Comparison of ENCODE assay signal across 17 mouse cellular contexts in genomic region chr16:24421687-24422418, GRCm38 (mm10). TPM values are rescaled to one million over a fixed set of nuclear protein-coding genes. Genes with fewer than 3 reads are reported as not detected.
DNase-seq lines count a peak whose midpoint lies in the region; ATAC-seq lines count a peak whose summit lies in the region.
"Had no signal": no experiment of that assay in that cellular context is flagged by ENCODE, and none has a peak within 500 bp of the region (broad histone marks: within the 10 kb centered on the region; RNA-seq: fewer than 3 reads in every experiment).

No protein-coding gene starts in this region.

- H3K4me3 ChIP-seq in heart, embryonic 10.5 days = no peak overlapping the region
- H3K4me3 ChIP-seq in midbrain, embryonic 10.5 days = no peak overlapping the region
- no peak overlapping the region for H3K4me3 ChIP-seq in midbrain, embryonic 14.5 days (replicated peaks; ENCODE audit: low read depth, low read length)
- H3K4me3 ChIP-seq in forebrain, embryonic 16.5 days (replicated peaks; ENCODE audit: low read length) = no peak overlapping the region
- no peak overlapping the region for H3K4me3 ChIP-seq in midbrain, embryonic 16.5 days (ENCODE audit: low read depth, low read length)
- H3K4me3 ChIP-seq: heart, embryonic 15.5 days; hindbrain, embryonic 15.5 days; limb, embryonic 12.5 days; liver, embryonic 13.5 days had no signal

- intact Hi-C loops in heart, postnatal 36 days (cut with DNase I) = no loop called here

- no peak for DNase-seq in heart, embryonic 10.5 days (ENCODE audit: low spot score)
- DNase-seq in heart, postnatal 36 days = no peak
- DNase-seq in midbrain, embryonic 10.5 days (ENCODE audit: low spot score) = no peak
- no peak for DNase-seq in midbrain, embryonic 14.5 days
- no peak for DNase-seq in right cerebral cortex, postnatal 4 days
- DNase-seq: adrenal gland, adult 8-10 months; embryo, embryonic 11 days; liver, embryonic 13.5 days; lung, embryonic 14.5 days; lung, postnatal 36 days; thymus, postnatal 25 days had no signal

- no peak overlapping the region for H3K4me2 ChIP-seq in midbrain, embryonic 14.5 days (ENCODE audit: low read length)
- no peak overlapping the region for H3K4me2 ChIP-seq in forebrain, embryonic 16.5 days (ENCODE audit: low read length)
- no peak overlapping the region for H3K4me2 ChIP-seq in midbrain, embryonic 16.5 days (ENCODE audit: low read length)
- H3K4me2 ChIP-seq: heart, embryonic 15.5 days; hindbrain, embryonic 15.5 days; limb, embryonic 12.5 days; liver, embryonic 13.5 days; lung, embryonic 14.5 days had no signal

- no peak overlapping the region for H3K9ac ChIP-seq in midbrain, embryonic 14.5 days (replicated peaks; ENCODE audit: low read length)
- H3K9ac ChIP-seq in forebrain, embryonic 16.5 days (replicated peaks; ENCODE audit: low read depth, low read length) = no peak overlapping the region
- no peak overlapping the region for H3K9ac ChIP-seq in midbrain, embryonic 16.5 days (ENCODE audit: low read depth, low read length)
- H3K9ac ChIP-seq: heart, embryonic 15.5 days; hindbrain, embryonic 15.5 days; limb, embryonic 12.5 days; liver, embryonic 13.5 days; lung, embryonic 14.5 days had no signal

- no peaks in the 10 kb centered on the region for H3K27me3 ChIP-seq in heart, embryonic 10.5 days (ENCODE audit: insufficient read depth, poor library complexity, severe bottlenecking)
- H3K27me3 ChIP-seq in midbrain, embryonic 10.5 days (ENCODE audit: low read depth, poor library complexity, severe bottlenecking) = no peaks in the 10 kb centered on the region
- H3K27me3 ChIP-seq in midbrain, embryonic 14.5 days (ENCODE audit: control insufficient read depth, insufficient read depth, low read length) = no peaks in the 10 kb centered on the region
- H3K27me3 ChIP-seq in forebrain, embryonic 16.5 days (replicated peaks; ENCODE audit: control insufficient read depth, insufficient read depth, low read length) = no peaks in the 10 kb centered on the region
- no peaks in the 10 kb centered on the region for H3K27me3 ChIP-seq in midbrain, embryonic 16.5 days (ENCODE audit: control insufficient read depth, insufficient read depth, low read depth, low read length)
- H3K27me3 ChIP-seq: heart, embryonic 15.5 days; hindbrain, embryonic 15.5 days; limb, embryonic 12.5 days; liver, embryonic 13.5 days had no signal

- peak overlapping the region; percentile 70 for H3K27ac ChIP-seq in heart, embryonic 10.5 days
- 0 out of 2 replicates have a peak overlapping the region, but pooled peaks have one; percentile 28 for H3K27ac ChIP-seq in midbrain, embryonic 10.5 days (replicated peaks)
- H3K27ac ChIP-seq in midbrain, embryonic 14.5 days (replicated peaks; ENCODE audit: low read depth, low read length) = no peak overlapping the region
- H3K27ac ChIP-seq in forebrain, embryonic 16.5 days (ENCODE audit: low read length) = no peak overlapping the region
- no peak overlapping the region for H3K27ac ChIP-seq in midbrain, embryonic 16.5 days (ENCODE audit: low read length)
- H3K27ac ChIP-seq: heart, embryonic 15.5 days; hindbrain, embryonic 15.5 days; limb, embryonic 12.5 days; liver, embryonic 13.5 days had no signal

- H3K4me1 ChIP-seq in heart, embryonic 10.5 days = peaks cover 87% of the 10 kb centered on the region
- H3K4me1 ChIP-seq in midbrain, embryonic 10.5 days = peaks cover 23% of the 10 kb centered on the region
- H3K4me1 ChIP-seq in midbrain, embryonic 14.5 days (ENCODE audit: control insufficient read depth, insufficient read depth, low read length) = peaks cover 13% of the 10 kb centered on the region
- H3K4me1 ChIP-seq in forebrain, embryonic 16.5 days (replicated peaks; ENCODE audit: control insufficient read depth, insufficient read depth, low read length) = no peaks in the 10 kb centered on the region; the same call in 1 of the 2 replicates
- H3K4me1 ChIP-seq in midbrain, embryonic 16.5 days (ENCODE audit: control insufficient read depth, insufficient read depth, low read length) = peaks cover 10% of the 10 kb centered on the region

- no peaks in the 10 kb centered on the region for H3K9me3 ChIP-seq in heart, embryonic 10.5 days
- no peaks in the 10 kb centered on the region for H3K9me3 ChIP-seq in midbrain, embryonic 10.5 days (replicated peaks)
- no peaks in the 10 kb centered on the region for H3K9me3 ChIP-seq in midbrain, embryonic 14.5 days (ENCODE audit: control insufficient read depth, low read length)
- no peaks in the 10 kb centered on the region for H3K9me3 ChIP-seq in forebrain, embryonic 16.5 days (ENCODE audit: control insufficient read depth, low read length)
- no peaks in the 10 kb centered on the region for H3K9me3 ChIP-seq in midbrain, embryonic 16.5 days (replicated peaks; ENCODE audit: control insufficient read depth, low read length, poor library complexity, severe bottlenecking)
- H3K9me3 ChIP-seq: heart, embryonic 15.5 days; hindbrain, embryonic 15.5 days; limb, embryonic 12.5 days; liver, embryonic 13.5 days had no signal

- 68% methylated on average over 4 of the region's 4 CpGs for WGBS in heart, embryonic 10.5 days
- WGBS in midbrain, embryonic 10.5 days = 86% methylated on average over 4 of the region's 4 CpGs
- 46% methylated on average over 4 of the region's 4 CpGs for WGBS in midbrain, embryonic 14.5 days
- 53% methylated on average over 4 of the region's 4 CpGs for WGBS in forebrain, embryonic 16.5 days
- WGBS in midbrain, embryonic 16.5 days = 43% methylated on average over 4 of the region's 4 CpGs

- no peak for ATAC-seq in midbrain, embryonic 14.5 days (ENCODE audit: low FRiP score, low TSS enrichment)
- peak; percentile 52 for ATAC-seq in forebrain, embryonic 16.5 days
- peak; percentile 72; the same call in 1 of the 2 replicates for ATAC-seq in midbrain, embryonic 16.5 days
- ATAC-seq: intestine, postnatal 0 days had no signal

- H3K36me3 ChIP-seq in heart, embryonic 10.5 days = peaks cover 7% of the 10 kb centered on the region
- H3K36me3 ChIP-seq in midbrain, embryonic 10.5 days = no peaks in the 10 kb centered on the region
- no peaks in the 10 kb centered on the region for H3K36me3 ChIP-seq in midbrain, embryonic 14.5 days (ENCODE audit: control insufficient read depth, insufficient read depth, low read length)
- H3K36me3 ChIP-seq in forebrain, embryonic 16.5 days (ENCODE audit: control insufficient read depth, insufficient read depth) = no peaks in the 10 kb centered on the region
- no peaks in the 10 kb centered on the region for H3K36me3 ChIP-seq in midbrain, embryonic 16.5 days (ENCODE audit: control insufficient read depth, insufficient read depth, low read length)
- H3K36me3 ChIP-seq: heart, embryonic 15.5 days; hindbrain, embryonic 15.5 days; liver, embryonic 13.5 days had no signal

RNA-seq across cellular contexts. Expression of gene Lpp, which starts 28.5 kb away (rescaled TPM):
- polyA plus RNA-seq in heart, embryonic 10.5 days (2016; fragmentation: Nextera tagmentation; extraction: Ambion mirVana) = 65.1 and 67.2 TPM in 2 replicates
- 10 to 100 TPM; 29.5 to 32.5 TPM for total RNA-seq in heart, postnatal 36 days (2021)
- polyA plus RNA-seq in midbrain, embryonic 10.5 days (2016; fragmentation: Nextera tagmentation; extraction: Ambion mirVana) = 21.7 and 23.0 TPM in 2 replicates
- 5.8 and 9.6 TPM in 2 replicates for polyA plus RNA-seq in midbrain, embryonic 14.5 days (2014; fragmentation: Nextera tagmentation; extraction: Ambion mirVana)
- polyA plus RNA-seq in forebrain, embryonic 16.5 days (2015; fragmentation: Nextera tagmentation; extraction: Ambion mirVana) = 10.5 and 12.2 TPM in 2 replicates
- 10.3 and 10.7 TPM in 2 replicates for polyA plus RNA-seq in midbrain, embryonic 16.5 days (2015; fragmentation: Nextera tagmentation; extraction: Ambion mirVana)

Comparison
In these comparisons a context has a peak if more than half of its experiments do, and no peak if none do; other contexts are left out.
1. H3K27ac ChIP-seq: peak in heart, embryonic 10.5 days (single experiment) and midbrain, embryonic 10.5 days (single experiment); none in midbrain, embryonic 14.5 days (single experiment), forebrain, embryonic 16.5 days (single experiment) and midbrain, embryonic 16.5 days (single experiment).